Mouse (Mus musculus) frontal cortex, adult (tissue): ENCODE results near the gene Vegfc.
A peak's percentile ranks its signal among the peaks of the same experiment; 100 is the strongest.

ENCODE experiments used
- ATAC-seq: cut with Nextera tagmentation; 2 replicates; pipeline ENCODE4 v1.9.2; 2017; ENCODE audit warnings: mild to moderate bottlenecking, moderate library complexity, mixed read lengths; ENCODE audit not compliant: low TSS enrichment

Gene Vegfc

GRCm38 (mm10) chr8:54077271-54078120 lies at the start of gene Vegfc:
TSS of gene Vegfc (plus strand) at chr8:54077606.
- ATAC-seq: peak; percentile 70

- no peak for ATAC-seq
These were observed 42.8 kb upstream of the Vegfc start for GRCm38 (mm10) chr8:54034584-54034983.

GRCm38 (mm10) chr8:54042601-54043000 lies 34.8 kb upstream of the Vegfc start:
- ATAC-seq: no peak

GRCm38 (mm10) chr8:54043468-54043867 lies 33.9 kb upstream of the Vegfc start:
- peak; percentile 88 for ATAC-seq

- ATAC-seq: no peak
These were observed 24.2 kb upstream of the Vegfc start for GRCm38 (mm10) chr8:54053210-54053609.

DNA sequence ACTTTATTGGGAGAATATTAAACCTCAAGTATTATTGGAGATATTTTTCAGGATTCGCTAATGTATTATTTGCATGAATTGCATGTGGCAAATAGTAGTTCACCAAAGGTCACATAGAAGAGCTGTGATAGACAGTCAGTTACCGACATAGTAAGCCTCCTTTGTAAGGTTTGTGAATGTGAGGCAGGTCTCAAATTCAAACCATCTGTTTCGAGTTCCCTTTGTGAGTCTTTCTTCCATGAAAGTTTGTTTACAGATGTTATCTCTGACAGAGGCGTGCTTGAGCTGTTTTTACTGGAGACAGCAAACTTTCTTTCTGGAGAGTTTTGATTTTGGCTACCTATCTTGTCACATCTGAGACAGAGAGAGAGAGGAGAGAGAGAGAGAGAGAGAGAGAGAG lies 11.9 kb upstream of the Vegfc start:
- no peak for ATAC-seq

- no peak for ATAC-seq
These were observed 1.1 kb upstream of the Vegfc start for GRCm38 (mm10) chr8:54076301-54076700.

DNA sequence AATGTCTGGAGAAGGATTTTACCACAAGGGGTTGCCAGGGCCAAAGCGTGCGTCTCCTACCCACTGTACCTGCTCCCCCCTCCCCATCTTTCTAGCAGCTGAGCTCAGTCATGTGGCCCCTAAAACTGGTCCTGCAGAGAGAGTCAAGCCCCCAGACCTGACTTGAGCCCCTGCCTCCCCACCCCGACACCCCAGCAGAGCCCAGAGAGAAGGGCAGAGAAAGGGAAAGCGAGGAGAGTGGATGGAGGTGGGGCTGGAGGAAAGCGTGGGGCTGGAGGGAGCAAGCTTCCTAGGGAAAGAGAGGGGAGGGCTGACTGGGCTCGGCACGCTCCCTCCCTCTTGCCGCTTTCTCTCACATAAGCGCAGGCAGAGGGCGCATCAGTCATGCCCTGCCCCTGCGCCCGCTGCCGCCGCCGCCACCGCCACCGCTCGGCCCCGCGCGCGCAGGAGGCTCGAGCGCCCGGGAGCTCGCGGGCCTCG lies 575 bp upstream of the Vegfc start:
- ATAC-seq: peak; percentile 88

- ATAC-seq: peak; percentile 2; the same call in 1 of the 2 replicates
These were observed 675 bp downstream of the Vegfc start for GRCm38 (mm10) chr8:54078121-54078440.

DNA sequence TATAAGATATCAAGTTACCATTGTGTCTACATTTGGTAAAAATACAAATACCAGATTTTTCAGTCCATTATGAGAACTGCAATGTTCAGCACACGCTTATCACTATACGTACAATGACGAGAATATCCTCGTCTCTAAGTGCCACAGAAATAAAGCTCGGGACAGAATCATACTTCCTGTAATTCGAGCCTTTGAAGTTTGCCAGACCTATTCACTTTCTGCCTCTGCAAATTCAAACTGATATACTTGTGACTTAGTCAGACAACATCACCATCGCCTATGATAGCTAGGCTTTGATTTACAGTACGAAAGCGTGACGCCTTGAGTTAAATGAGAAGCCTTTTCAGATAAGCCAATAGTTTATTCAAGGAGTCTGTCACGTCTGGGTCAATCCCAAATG lies 1.6 kb downstream of the Vegfc start:
- ATAC-seq: no peak

DNA sequence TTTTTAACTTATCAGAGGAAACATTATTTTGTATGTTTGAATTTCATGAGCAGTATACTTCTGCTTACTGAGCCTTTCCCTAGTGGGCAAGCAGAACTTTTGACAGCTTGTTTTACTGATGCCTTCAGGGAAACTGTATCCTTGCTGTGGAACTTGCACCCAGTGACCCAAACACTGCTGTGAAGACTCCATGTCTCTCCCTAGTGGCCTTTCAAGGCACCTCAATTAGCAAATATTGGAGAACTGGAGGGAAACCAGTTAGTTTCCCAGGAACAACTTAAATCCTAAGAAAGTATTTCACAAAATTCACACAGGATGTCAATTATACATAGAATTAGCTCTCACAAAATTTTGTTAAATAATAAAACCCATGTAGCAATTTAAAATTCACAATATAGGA lies 2.2 kb downstream of the Vegfc start:
- no peak for ATAC-seq

GRCm38 (mm10) chr8:54085896-54086295 lies 8.5 kb downstream of the Vegfc start:
- no peak for ATAC-seq

GRCm38 (mm10) chr8:54087114-54087513 lies 9.7 kb downstream of the Vegfc start:
- no peak for ATAC-seq

DNA sequence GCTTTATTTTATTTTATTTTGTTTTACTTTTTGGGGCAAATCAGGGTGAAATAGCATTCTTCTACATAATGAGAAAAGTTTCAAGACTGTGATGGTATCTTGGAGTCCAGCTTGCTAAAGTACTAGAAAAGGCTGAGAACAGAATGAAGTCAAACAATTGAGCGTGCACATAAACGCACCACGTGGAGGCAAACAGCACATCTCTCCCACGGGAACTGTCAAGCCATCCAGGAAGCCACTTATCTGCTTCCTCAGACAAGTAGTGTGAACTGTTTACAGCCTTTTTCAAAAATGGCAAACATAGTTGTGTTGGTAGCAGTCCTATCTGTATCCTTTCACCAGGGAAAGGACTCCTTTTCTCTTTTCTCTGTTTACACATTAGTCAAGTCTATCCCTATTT lies 11.8 kb downstream of the Vegfc start:
- no peak for ATAC-seq

DNA sequence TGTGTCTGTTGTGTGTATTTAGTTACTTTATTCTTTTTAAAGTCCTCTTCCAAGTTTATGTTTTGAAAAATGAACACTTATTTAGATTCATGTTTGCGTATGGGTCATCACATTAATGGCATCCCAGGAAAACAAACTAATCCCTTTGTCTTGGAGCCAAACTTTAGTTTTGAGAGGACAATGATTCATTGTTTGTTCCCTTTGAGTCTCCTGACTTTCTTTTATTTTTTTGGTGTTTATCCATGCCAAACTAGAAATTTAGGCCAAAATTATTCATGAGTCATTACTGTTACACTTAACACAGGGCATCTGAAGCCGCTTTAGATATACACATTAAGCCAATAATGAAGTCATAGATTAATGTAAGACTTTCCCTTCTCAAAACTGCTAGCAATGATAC lies 12.5 kb downstream of the Vegfc start:
- ATAC-seq: no peak

DNA sequence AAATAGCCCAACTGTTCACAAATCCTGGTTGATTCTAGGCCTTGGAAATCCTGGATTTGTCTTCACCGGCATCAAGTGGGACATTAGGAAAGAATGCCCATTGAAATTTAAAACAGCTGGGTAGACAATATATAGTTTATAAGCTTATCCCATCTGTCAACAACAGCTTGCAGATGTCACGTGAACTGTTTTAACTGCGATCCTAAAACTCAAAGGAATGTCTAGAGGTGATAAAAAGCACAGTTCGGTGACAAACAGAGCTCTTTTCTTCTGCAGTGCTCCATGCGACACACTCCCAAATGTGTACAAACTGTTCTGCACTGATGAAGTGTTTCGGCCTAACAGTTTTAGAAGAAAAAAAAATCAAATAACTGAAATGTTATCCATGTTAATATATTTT lies 22.7 kb downstream of the Vegfc start:
- ATAC-seq: no peak

GRCm38 (mm10) chr8:54114581-54114980 lies 37.2 kb downstream of the Vegfc start:
- ATAC-seq: no peak

GRCm38 (mm10) chr8:54120115-54120514 lies 42.7 kb downstream of the Vegfc start:
- peak; percentile 52 for ATAC-seq

DNA sequence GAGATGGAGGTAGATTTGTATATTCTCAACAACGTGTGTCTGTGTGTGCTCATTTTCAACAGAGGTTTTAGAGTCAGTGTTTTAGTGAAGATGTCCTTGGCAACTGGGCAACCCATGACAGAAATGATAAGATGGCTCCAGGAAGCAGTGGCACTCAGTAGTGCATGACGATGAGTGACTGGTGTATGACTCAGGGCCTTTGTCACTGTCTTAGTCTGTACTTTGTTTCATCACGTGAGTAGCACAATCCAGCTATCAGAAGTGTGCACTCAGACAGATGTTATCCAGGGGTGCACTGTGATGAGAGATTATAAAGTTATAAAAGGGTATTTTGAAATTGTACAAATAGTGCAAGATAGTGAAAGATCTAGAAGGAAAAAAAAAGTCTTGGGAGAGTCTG lies 44.5 kb downstream of the Vegfc start:
- no peak for ATAC-seq

DNA sequence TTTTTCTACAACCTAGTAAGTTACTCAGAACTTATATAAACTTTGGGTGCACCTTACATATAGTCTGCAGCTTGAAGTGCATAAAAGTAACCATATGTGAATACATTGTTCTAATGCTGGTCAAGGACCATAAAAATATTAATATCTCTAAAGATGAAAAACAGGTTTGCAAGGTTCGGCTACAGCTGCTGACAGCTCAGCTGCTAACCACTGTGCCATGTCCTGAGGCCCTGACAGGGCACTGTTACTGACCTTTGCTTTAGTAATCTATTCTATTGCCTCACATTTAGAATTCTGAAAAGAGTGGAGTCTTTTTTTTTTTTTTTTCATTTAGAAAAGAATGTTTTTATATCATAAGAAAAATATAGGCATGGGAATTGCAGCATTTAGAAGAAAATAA lies 44.9 kb downstream of the Vegfc start:
- ATAC-seq: no peak

DNA sequence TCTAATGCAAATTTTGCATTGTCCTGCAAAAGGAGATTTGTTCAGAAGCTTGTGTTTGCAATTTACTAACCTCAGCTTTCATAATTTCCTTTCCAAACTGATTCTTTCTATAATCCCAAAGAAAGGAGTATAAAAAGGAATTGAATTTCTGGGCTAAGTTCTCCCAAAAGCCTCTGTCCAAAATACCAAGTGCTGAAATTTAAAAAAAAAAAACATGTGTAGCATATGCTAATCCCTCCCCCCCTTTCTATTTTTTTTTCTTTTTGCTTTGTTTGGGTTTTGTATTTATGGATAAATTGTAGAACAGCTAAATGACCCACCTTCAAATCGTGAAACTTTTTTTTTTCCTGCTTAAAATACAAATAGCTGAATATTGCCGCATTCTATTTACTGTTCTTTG lies 53.2 kb downstream of the Vegfc start:
- no peak for ATAC-seq

DNA sequence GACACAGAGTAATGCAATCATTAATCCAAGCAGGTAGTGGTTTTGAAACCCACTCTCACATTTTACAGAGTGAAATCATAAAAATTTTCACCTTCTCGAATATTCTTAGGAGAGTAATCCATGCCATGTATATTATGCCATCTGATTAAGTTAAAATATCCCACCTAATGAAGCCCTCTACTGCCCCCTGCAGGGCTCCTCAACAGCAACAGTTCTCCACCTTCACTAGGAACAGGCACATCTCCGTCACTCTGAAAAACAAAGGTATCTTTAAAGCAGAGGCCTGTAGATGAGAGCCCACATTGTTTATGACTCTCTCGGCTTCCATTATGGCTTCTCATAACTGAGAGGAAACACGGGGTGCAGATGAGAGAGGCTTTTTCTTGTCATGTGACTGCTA lies 75.8 kb downstream of the Vegfc start:
- 0 out of 2 replicates have a peak, but pooled peaks have one; percentile 47 for ATAC-seq

DNA sequence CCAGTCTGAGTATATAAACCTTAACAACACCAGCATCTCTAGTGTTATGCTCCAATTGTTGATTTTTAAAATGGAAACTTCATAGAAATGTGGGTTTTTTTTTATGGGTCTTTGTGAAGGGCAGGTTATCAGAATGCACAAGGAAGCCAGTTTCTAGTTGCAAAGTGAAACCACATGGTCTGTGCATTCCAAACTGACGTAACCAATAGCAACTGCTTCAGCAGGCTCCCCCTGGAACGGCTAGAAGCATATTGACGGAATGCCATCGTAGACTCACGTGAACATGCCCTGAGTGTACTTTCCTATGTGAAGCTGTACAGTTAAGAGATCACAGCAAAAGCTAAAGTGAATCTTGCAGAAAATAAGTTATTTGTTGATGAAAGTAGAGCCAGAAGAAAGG lies 86.1 kb downstream of the Vegfc start:
- peak; percentile 85 for ATAC-seq

- ATAC-seq: no peak
These were observed 107.9 kb downstream of the Vegfc start for GRCm38 (mm10) chr8:54185336-54185735.
